16 mouse cellular contexts compared by ENCODE assay signal in the genomic region with DNA sequence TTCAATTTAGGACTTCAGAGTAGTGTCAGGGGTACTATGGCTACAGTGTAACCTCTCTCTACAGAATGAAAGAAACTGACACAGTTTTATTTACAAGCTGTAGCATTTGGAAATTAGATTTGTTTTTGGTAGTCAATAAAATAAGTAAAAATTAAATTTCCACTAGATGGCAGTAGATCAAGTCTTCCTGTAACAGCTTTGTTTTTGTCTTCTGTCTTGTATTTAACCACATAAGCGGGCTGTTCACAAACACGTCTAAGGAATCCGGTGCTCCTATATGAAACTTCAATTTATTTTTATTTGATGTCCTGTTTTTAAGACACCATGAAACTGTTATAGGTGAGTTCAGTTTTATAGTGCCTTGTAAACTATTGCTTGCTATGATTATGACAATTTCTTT.
DNase-seq lines count a peak whose midpoint lies in the region; ATAC-seq and TF ChIP-seq lines count a peak whose summit lies in the region.
"Had no signal": no experiment of that assay in that cellular context is flagged by ENCODE, and none has a peak within 500 bp of the region (broad histone marks: within the 10 kb centered on the region; RNA-seq: fewer than 3 reads in every experiment).

No protein-coding gene starts in this region.

- H3K27ac ChIP-seq in forebrain, embryonic 10.5 days, result peak overlapping the region; percentile 0; the same call in 1 of the 2 replicates
- no peak overlapping the region for H3K27ac ChIP-seq in forebrain, embryonic 11.5 days (ENCODE audit: low read depth, low read length)
- H3K27ac ChIP-seq in kidney, adult 2 months (ENCODE audit: insufficient read depth, low read depth, low read length), result no peak overlapping the region
- no peak overlapping the region for H3K27ac ChIP-seq in midbrain, postnatal 0 days (ENCODE audit: low read depth, low read length)
- no peak overlapping the region for H3K27ac ChIP-seq in midbrain, embryonic 10.5 days (replicated peaks)
- H3K27ac ChIP-seq: midbrain, embryonic 12.5 days had no signal

- no peak overlapping the region for H3K4me2 ChIP-seq in forebrain, embryonic 11.5 days (ENCODE audit: low read depth, low read length, severe bottlenecking)
- no peak overlapping the region for H3K4me2 ChIP-seq in midbrain, postnatal 0 days (ENCODE audit: low read depth, low read length, poor library complexity, severe bottlenecking)
- H3K4me2 ChIP-seq: midbrain, embryonic 12.5 days; neural tube, embryonic 13.5 days had no signal

- 0 out of 2 replicates have a peak, but pooled peaks have one; percentile 10 for TF ChIP-seq CTCF in kidney, adult 2 months (conservative IDR thresholded peaks at IDR 0.05; ENCODE audit: insufficient read depth, insufficient read length, low read depth, low read length)
- TF ChIP-seq CTCF in midbrain, postnatal 0 days (IDR thresholded peaks at IDR 0.05), result peak; percentile 70

- ATAC-seq in forebrain, embryonic 11.5 days (replicated peaks; ENCODE audit: low FRiP score), result no peak
- no peak for ATAC-seq in midbrain, postnatal 0 days (ENCODE audit: low FRiP score)
- ATAC-seq: inflammation-experienced regulatory T-cells, adult 6 months had no signal

- H3K4me3 ChIP-seq in forebrain, embryonic 10.5 days, result no peak overlapping the region
- H3K4me3 ChIP-seq in forebrain, embryonic 11.5 days (ENCODE audit: low read depth, low read length), result no peak overlapping the region
- H3K4me3 ChIP-seq in kidney, adult 2 months (ENCODE audit: insufficient read depth, low read depth, low read length), result no peak overlapping the region
- H3K4me3 ChIP-seq in midbrain, postnatal 0 days (ENCODE audit: low read depth, low read length), result no peak overlapping the region
- H3K4me3 ChIP-seq in midbrain, embryonic 10.5 days, result no peak overlapping the region
- H3K4me3 ChIP-seq: erythroblast, embryonic 14.5 days; midbrain, embryonic 12.5 days; neural tube, embryonic 13.5 days had no signal

- no peaks in the 10 kb centered on the region for H3K36me3 ChIP-seq in forebrain, embryonic 10.5 days (replicated peaks)
- H3K36me3 ChIP-seq in forebrain, embryonic 11.5 days (ENCODE audit: control insufficient read depth, insufficient read depth, low read length), result no peaks in the 10 kb centered on the region
- H3K36me3 ChIP-seq in kidney, adult 2 months (ENCODE audit: control insufficient read depth, insufficient read depth, low read length), result no peaks in the 10 kb centered on the region
- no peaks in the 10 kb centered on the region for H3K36me3 ChIP-seq in midbrain, postnatal 0 days (ENCODE audit: insufficient read depth, low read length)
- H3K36me3 ChIP-seq in midbrain, embryonic 10.5 days, result no peaks in the 10 kb centered on the region

- H3K27me3 ChIP-seq in forebrain, embryonic 10.5 days (ENCODE audit: poor library complexity, severe bottlenecking), result no peaks in the 10 kb centered on the region
- H3K27me3 ChIP-seq in forebrain, embryonic 11.5 days (ENCODE audit: control insufficient read depth, insufficient read depth, low read length), result no peaks in the 10 kb centered on the region
- no peaks in the 10 kb centered on the region for H3K27me3 ChIP-seq in kidney, adult 2 months (replicated peaks; ENCODE audit: control insufficient read depth, insufficient read depth, low read length)
- no peaks in the 10 kb centered on the region for H3K27me3 ChIP-seq in midbrain, postnatal 0 days (ENCODE audit: insufficient read depth, low read length)
- H3K27me3 ChIP-seq in midbrain, embryonic 10.5 days (ENCODE audit: low read depth, poor library complexity, severe bottlenecking), result no peaks in the 10 kb centered on the region
- H3K27me3 ChIP-seq: midbrain, embryonic 12.5 days; neural tube, embryonic 13.5 days had no signal

- no peaks in the 10 kb centered on the region for H3K4me1 ChIP-seq in forebrain, embryonic 10.5 days
- H3K4me1 ChIP-seq in forebrain, embryonic 11.5 days (replicated peaks; ENCODE audit: control insufficient read depth, insufficient read depth, low read length), result no peaks in the 10 kb centered on the region
- H3K4me1 ChIP-seq in kidney, adult 2 months (ENCODE audit: control insufficient read depth, insufficient read depth, low read length), result no peaks in the 10 kb centered on the region
- no peaks in the 10 kb centered on the region for H3K4me1 ChIP-seq in midbrain, postnatal 0 days (ENCODE audit: insufficient read depth, low read length)
- H3K4me1 ChIP-seq in midbrain, embryonic 10.5 days, result no peaks in the 10 kb centered on the region
- H3K4me1 ChIP-seq: midbrain, embryonic 12.5 days had no signal

- DNase-seq in forebrain, embryonic 10.5 days (ENCODE audit: extremely low spot score, low spot score), result no peak
- DNase-seq in forebrain, embryonic 11.5 days (ENCODE audit: low spot score), result no peak
- peak; percentile 17 for DNase-seq in kidney, adult 2 months
- DNase-seq in kidney, adult 11 months, result no peak
- DNase-seq in midbrain, postnatal 0 days (ENCODE audit: low spot score), result peak; percentile 74
- no peak for DNase-seq in midbrain, embryonic 10.5 days (ENCODE audit: low spot score)
- peak; percentile 22 for DNase-seq in telencephalon, adult 2 months (ENCODE audit: low read depth, low spot score)
- no peak for DNase-seq in urinary bladder, adult 18-20 months (ENCODE audit: low spot score in 2 of 2)
- DNase-seq: gastrocnemius, postnatal 25 days; heart, postnatal 10 days; right cerebral cortex, postnatal 25 days; thymus, postnatal 25 days had no signal

- H3K9ac ChIP-seq in forebrain, embryonic 11.5 days (ENCODE audit: low read length), result no peak overlapping the region
- no peak overlapping the region for H3K9ac ChIP-seq in midbrain, postnatal 0 days (replicated peaks; ENCODE audit: low read length, poor library complexity, severe bottlenecking)
- H3K9ac ChIP-seq: midbrain, embryonic 12.5 days; neural tube, embryonic 13.5 days had no signal

- no peak for TF ChIP-seq POLR2A in kidney, adult 2 months (IDR thresholded peaks at IDR 0.05; ENCODE audit: low read depth, low read length)

- WGBS in forebrain, embryonic 10.5 days, result 71% methylated on average over 3 of the region's 3 CpGs
- WGBS in forebrain, embryonic 11.5 days, result 59% methylated on average over 3 of the region's 3 CpGs
- 20% methylated on average over 3 of the region's 3 CpGs for WGBS in kidney, adult 2 months
- 23% methylated on average over 3 of the region's 3 CpGs for WGBS in midbrain, postnatal 0 days
- 75% methylated on average over 3 of the region's 3 CpGs for WGBS in midbrain, embryonic 10.5 days

- no peaks in the 10 kb centered on the region for H3K9me3 ChIP-seq in forebrain, embryonic 10.5 days
- no peaks in the 10 kb centered on the region for H3K9me3 ChIP-seq in forebrain, embryonic 11.5 days (ENCODE audit: control insufficient read depth, low read length)
- no peaks in the 10 kb centered on the region for H3K9me3 ChIP-seq in midbrain, postnatal 0 days (ENCODE audit: low read length)
- no peaks in the 10 kb centered on the region for H3K9me3 ChIP-seq in midbrain, embryonic 10.5 days (replicated peaks)
- H3K9me3 ChIP-seq: midbrain, embryonic 12.5 days; neural tube, embryonic 13.5 days had no signal

Comparison
In these comparisons a context has a peak if more than half of its experiments do, and no peak if none do; other contexts are left out.
1. DNase-seq: peak in kidney, adult 2 months (single experiment), midbrain, postnatal 0 days (single experiment) and telencephalon, adult 2 months (single experiment); none in forebrain, embryonic 10.5 days (single experiment), forebrain, embryonic 11.5 days (single experiment), kidney, adult 11 months (single experiment), midbrain, embryonic 10.5 days (single experiment) and urinary bladder, adult 18-20 months (0 of 2).